Mouse (Mus musculus) CH12.LX (cell line): ENCODE data around the gene Col16a1. TPM values are rescaled to one million over a fixed set of nuclear protein-coding genes. Genes with fewer than 3 reads are reported as not detected.

Source experiments
- DNase-seq: peaks from one replicate; pipeline ENCODE4 v3.0.0-alpha.2; 2013; ENCODE audit errors: extremely low read depth
- H3K27ac ChIP-seq: 2 replicates; pipeline ENCODE4 v1.5.1; 2012; ENCODE audit warnings: low read depth, mild to moderate bottlenecking, control low read depth, moderate library complexity; ENCODE audit not compliant: insufficient read depth
- H3K27me3 ChIP-seq: replicated peaks from 2 replicates; pipeline ENCODE3; 2012; ENCODE audit warnings: inconsistent platforms
- H3K36me3 ChIP-seq, 2 experiments: replicated peaks in 1 of 2; 2 replicates each; pipeline versions ENCODE3 to v1.6.1; 2012; ENCODE audit warnings: inconsistent platforms in 1 of 2, low read length in 1 of 2, mild to moderate bottlenecking in 1 of 2, mixed read lengths in 1 of 2, moderate library complexity in 1 of 2; ENCODE audit not compliant: control insufficient read depth in 1 of 2, insufficient read depth in 1 of 2
- H3K4me1 ChIP-seq, 2 experiments: 2 replicates each; pipeline ENCODE4 v1.6.1; 2012; ENCODE audit warnings: inconsistent platforms in 1 of 2, moderate library complexity in 1 of 2; ENCODE audit not compliant: insufficient read depth in 2 of 2, control insufficient read depth in 1 of 2
- H3K4me2 ChIP-seq: 2 replicates; pipeline ENCODE4 v1.6.1; 2012; ENCODE audit warnings: low read depth, mild to moderate bottlenecking, control low read depth; ENCODE audit not compliant: poor library complexity, insufficient read depth, severe bottlenecking
- H3K4me3 ChIP-seq, 3 experiments: fragments of 150-350 bp in 1 of 3; sonication (generic) in 1 of 3; replicated peaks in 1 of 3; 2 replicates each; pipeline versions ENCODE3 to v1.5.1; 2011 to 2012; ENCODE audit warnings: low read depth in 2 of 3, low read length in 2 of 3, mild to moderate bottlenecking in 2 of 3, moderate library complexity in 2 of 3, control low read depth in 1 of 3, improper control_type of control experiment in 1 of 3, inconsistent platforms in 1 of 3, mixed read lengths in 1 of 3; ENCODE audit not compliant: poor library complexity in 1 of 3
- H3K79me2 ChIP-seq: replicated peaks from 2 replicates; pipeline ENCODE4 v1.6.1; 2012; ENCODE audit warnings: mild to moderate bottlenecking, moderate library complexity; ENCODE audit not compliant: control insufficient read depth, poor library complexity, insufficient read depth, severe bottlenecking; ENCODE audit errors: extremely low read depth
- H3K9ac ChIP-seq: 2 replicates; pipeline ENCODE4 v1.6.1; 2012; ENCODE audit warnings: low read depth, mild to moderate bottlenecking, control low read depth, moderate library complexity; ENCODE audit not compliant: insufficient read depth
- H3K9me3 ChIP-seq: replicated peaks from 2 replicates; pipeline ENCODE3; 2012; ENCODE audit warnings: low read length, inconsistent platforms, mixed read lengths
- BHLHE40 ChIP-seq: IDR thresholded peaks from 2 replicates; pipeline ENCODE4 v1.6.1; 2011; ENCODE audit warnings: mild to moderate bottlenecking, low read depth, low read length, improper control_type of control experiment
- CHD1 ChIP-seq: IDR thresholded peaks from 2 replicates; pipeline ENCODE4 v1.6.1; 2012; ENCODE audit warnings: low read depth, low read length, improper control_type of control experiment, inconsistent platforms
- CHD2 ChIP-seq: IDR thresholded peaks from 2 replicates; pipeline ENCODE4 v1.6.1; 2011; ENCODE audit warnings: low read length, improper control_type of control experiment
- GABPA ChIP-seq: IDR thresholded peaks from 2 replicates; pipeline ENCODE4 v1.6.1; 2012; ENCODE audit warnings: low read depth, low read length, improper control_type of control experiment, inconsistent platforms; ENCODE audit not compliant: insufficient replicate concordance
- HCFC1 ChIP-seq: IDR thresholded peaks from 2 replicates; pipeline ENCODE4 v1.6.1; 2012; ENCODE audit warnings: low read depth, mild to moderate bottlenecking, inconsistent platforms, low read length, improper control_type of control experiment
- JUN ChIP-seq: IDR thresholded peaks from 2 replicates; pipeline ENCODE4 v1.6.1; 2011; ENCODE audit warnings: low read depth, mild to moderate bottlenecking, low read length, improper control_type of control experiment, moderate library complexity; ENCODE audit not compliant: insufficient read depth
- JUND ChIP-seq: conservative IDR thresholded peaks from 2 replicates; pipeline ENCODE4 v1.6.1; 2011; ENCODE audit warnings: low read depth, low read length, improper control_type of control experiment
- KAT2A ChIP-seq: IDR thresholded peaks from 2 replicates; pipeline ENCODE4 v1.6.1; 2012; ENCODE audit warnings: low read length, improper control_type of control experiment, inconsistent platforms; ENCODE audit not compliant: insufficient replicate concordance
- MAX ChIP-seq: IDR thresholded peaks from 2 replicates; pipeline ENCODE4 v1.6.1; 2011; ENCODE audit warnings: low read length, improper control_type of control experiment
- MAZ ChIP-seq: IDR thresholded peaks from 2 replicates; pipeline ENCODE4 v1.6.1; 2012; ENCODE audit warnings: low read depth, mild to moderate bottlenecking, inconsistent platforms, low read length, improper control_type of control experiment, moderate library complexity
- MEF2A ChIP-seq: IDR thresholded peaks from 2 replicates; pipeline ENCODE4 v1.6.1; 2014; ENCODE audit warnings: low read depth, mild to moderate bottlenecking, inconsistent platforms, low read length, improper control_type of control experiment, borderline replicate concordance
- MXI1 ChIP-seq: IDR thresholded peaks from 2 replicates; pipeline ENCODE4 v1.6.1; 2011; ENCODE audit warnings: mild to moderate bottlenecking, low read depth, low read length, improper control_type of control experiment
- MYC ChIP-seq: IDR thresholded peaks from 2 replicates; pipeline ENCODE4 v1.6.1; 2011; ENCODE audit warnings: low read depth, mild to moderate bottlenecking, improper control_type of control experiment, low read length
- POLR2AphosphoS2 ChIP-seq: IDR thresholded peaks from 2 replicates; pipeline ENCODE4 v1.6.1; 2011; ENCODE audit warnings: low read depth, low read length, improper control_type of control experiment
- SMC3 ChIP-seq: IDR thresholded peaks from 2 replicates; pipeline ENCODE4 v1.6.1; 2011; ENCODE audit warnings: low read depth, low read length, improper control_type of control experiment
- TCF12 ChIP-seq: IDR thresholded peaks from 2 replicates; pipeline ENCODE4 v1.6.1; 2014; ENCODE audit warnings: low read depth, mild to moderate bottlenecking, inconsistent platforms, low read length, improper control_type of control experiment
- UBTF ChIP-seq: IDR thresholded peaks from 2 replicates; pipeline ENCODE4 v1.6.1; 2012; ENCODE audit warnings: low read depth, mild to moderate bottlenecking, inconsistent platforms, low read length, improper control_type of control experiment, moderate library complexity
- USF1 ChIP-seq: IDR thresholded peaks from 2 replicates; pipeline ENCODE4 v1.6.1; 2014; ENCODE audit warnings: low read depth, mild to moderate bottlenecking, inconsistent platforms, low read length, improper control_type of control experiment
- USF2 ChIP-seq: conservative IDR thresholded peaks from 2 replicates; pipeline ENCODE4 v1.6.1; 2011; ENCODE audit warnings: low read depth, low read length, improper control_type of control experiment
- ZMIZ1 ChIP-seq: IDR thresholded peaks from 2 replicates; pipeline ENCODE4 v1.6.1; 2012; ENCODE audit warnings: low read depth, mild to moderate bottlenecking, inconsistent platforms, low read length, improper control_type of control experiment
- ZNF384 ChIP-seq: IDR thresholded peaks from 2 replicates; pipeline ENCODE4 v1.6.1; 2012; ENCODE audit warnings: low read depth, low read length, improper control_type of control experiment, inconsistent platforms
- dilution Hi-C: fragments of 300-500 bp; cut with MboI; formaldehyde crosslinking; loops from 2 replicates; pipeline ENCODE4 v1.14.3; 2020; ENCODE audit warnings: low sequenced_read_pairs; ENCODE audit not compliant: extremely low pct_unique_long_range_greater_than_20kb, extremely low pct_ligation_motif_present
- in situ Hi-C: fragments of 300-500 bp; cut with MboI; formaldehyde crosslinking; loops from 3 replicates; pipeline ENCODE4 v1.14.3; 2019; ENCODE audit warnings: low sequenced_read_pairs, low pct_ligation_motif_present, low pct_unique_long_range_greater_than_20kb, mixed read lengths
- polyA plus RNA-seq: library from polyadenylated mRNA; unstranded; fragments of >175 nt; gene quantifications from 2 replicates; pipeline ENCODE4 v1.2.1, GENCODE M21; 2012; ENCODE audit warnings: low read depth; ENCODE audit not compliant: insufficient read length
- total RNA-seq, 2 experiments: library from RNA; depleted of rRNA; stranded (reverse); fragments of 300-350 nt in 1 of 2; fragments of >200 nt in 1 of 2; gene quantifications; 2 replicates each; pipeline ENCODE4 v1.2.3; 2012 to 2014

The Col16a1 gene
- total and polyA plus RNA-seq, 3 experiments, result not detected

DNA sequence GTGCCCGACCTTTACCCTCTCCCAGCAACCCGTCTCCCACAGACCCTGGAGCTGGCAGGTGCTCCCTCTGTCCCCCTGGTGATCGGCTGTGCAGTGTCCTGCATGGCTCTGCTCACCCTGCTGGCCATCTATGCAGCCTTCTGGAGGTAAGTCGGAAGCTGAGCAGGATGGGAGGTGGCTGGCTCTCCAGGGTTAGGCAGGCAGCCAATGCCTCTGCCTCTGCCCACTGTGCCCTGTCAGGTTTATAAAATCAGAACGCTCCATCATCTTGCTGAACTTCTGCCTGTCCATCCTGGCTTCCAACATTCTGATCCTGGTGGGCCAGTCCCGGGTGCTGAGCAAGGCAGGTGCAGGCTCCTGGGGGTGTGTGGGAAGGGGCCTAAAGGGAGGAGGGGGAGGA is 35.4 kb upstream of the Col16a1 start:
- Histone ChIP-seq H3K27ac (no peak overlapping the region), H3K9ac (no peak overlapping the region), H3K9me3 (no peaks in the 10 kb centered on the region), H3K27me3 (peaks cover 95% of the 10 kb centered on the region), H3K36me3 (no peaks in the 10 kb centered on the region), H3K79me2 (no peaks in the 10 kb centered on the region), H3K4me1 (no peaks in the 10 kb centered on the region)
- dilution Hi-C loops, result no loop called here
- DNase-seq, result no peak
- TF ChIP-seq GABPA (no peak), KAT2A (no peak), MXI1 (no peak), JUN (no peak), MEF2A (no peak), HCFC1 (no peak), BHLHE40 (no peak), MYC (no peak), POLR2AphosphoS2 (no peak), TCF12 (no peak), MAZ (no peak), JUND (no peak)
- TF ChIP-seq, all 38 proteins: peak for 0
- H3K4me3 ChIP-seq, result no peak overlapping the region
- in situ Hi-C loops, result no loop called here
- H3K4me2 ChIP-seq, result no peak overlapping the region

DNA sequence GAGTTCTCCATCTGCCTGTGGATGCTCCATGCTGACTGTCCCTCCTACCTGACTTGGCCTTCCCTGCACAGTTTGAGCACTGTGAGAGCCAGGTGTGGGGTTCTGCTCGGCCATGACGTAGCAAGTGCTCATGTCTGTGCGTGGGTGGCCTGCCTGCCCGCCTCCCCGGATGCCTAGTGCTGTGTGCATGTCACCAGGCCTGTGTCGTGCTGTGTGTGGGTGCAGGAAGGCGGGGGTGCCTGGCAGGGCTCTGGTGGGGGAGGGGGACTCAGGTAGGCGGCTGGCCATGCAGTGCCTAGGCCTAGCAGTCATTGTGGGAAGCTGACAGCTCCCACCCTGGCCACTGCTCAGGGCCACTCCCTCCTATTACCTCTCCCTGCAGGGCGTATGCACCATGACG is 34.5 kb upstream of the Col16a1 start:
- Histone ChIP-seq H3K4me3 (no peak overlapping the region), H3K9ac (no peak overlapping the region), H3K36me3 (no peaks in the 10 kb centered on the region), H3K4me2 (no peak overlapping the region), H3K9me3 (no peaks in the 10 kb centered on the region), H3K27ac (no peak overlapping the region), H3K27me3 (peaks cover 97% of the 10 kb centered on the region), H3K4me1 (no peaks in the 10 kb centered on the region), H3K79me2 (no peaks in the 10 kb centered on the region)
- no peak for DNase-seq
- no peak for TF ChIP-seq MXI1
- no peak for TF ChIP-seq USF1
- TF ChIP-seq UBTF, result no peak
- no peak for TF ChIP-seq ZMIZ1
- no peak for TF ChIP-seq TCF12
- TF ChIP-seq SMC3, result no peak
- no peak for TF ChIP-seq CHD2
- no peak for TF ChIP-seq JUND
- TF ChIP-seq USF2, result no peak
- no peak for TF ChIP-seq ZNF384
- no peak for TF ChIP-seq POLR2AphosphoS2
- no peak for TF ChIP-seq MAX
- TF ChIP-seq CHD1, result no peak
- dilution Hi-C loops, result no loop called here
- in situ Hi-C loops, result no loop called here
